Mouse (Mus musculus): Measurements from ENCODE around the gene Ulk3.

DNA sequence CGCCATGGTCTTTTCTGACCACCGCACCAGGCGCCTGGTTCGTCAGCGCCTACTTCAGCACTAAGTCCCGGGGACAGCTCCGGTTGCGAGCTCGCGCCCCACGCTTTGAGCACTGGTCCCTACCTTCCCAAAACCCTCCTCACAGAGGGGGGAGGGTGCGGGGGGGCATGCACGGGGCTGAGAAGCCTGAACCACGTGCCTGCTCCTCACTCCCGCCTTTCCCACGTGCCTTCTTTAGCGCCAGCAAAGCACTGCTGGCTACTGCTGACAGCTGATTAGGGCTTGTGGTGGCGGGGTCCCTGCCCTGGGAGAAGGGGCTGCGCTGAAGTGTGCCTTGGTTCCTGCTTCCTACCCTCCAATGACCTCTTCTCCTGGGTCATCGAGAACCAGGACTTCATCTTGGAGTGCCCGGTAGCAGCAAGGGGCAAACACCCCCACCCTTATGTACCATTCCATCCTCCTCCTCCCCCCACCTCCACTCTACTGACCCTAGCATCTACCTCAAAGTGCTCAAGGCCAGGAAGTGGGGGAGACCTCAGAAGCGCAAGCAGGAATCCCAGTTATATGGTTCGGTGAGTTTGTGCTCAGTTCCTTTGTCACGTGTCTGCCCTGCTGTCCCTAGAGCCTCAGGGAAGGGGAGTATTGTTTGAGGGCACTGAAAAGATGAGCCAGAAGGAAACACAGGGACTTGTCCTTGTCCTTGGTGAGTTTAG lies 17.0 kb downstream of the Ulk3 start, which contains the start of gene Cplx3:
- no peak for TF ChIP-seq POLR2A (IDR thresholded peaks at IDR 0.05; ENCODE audit: borderline replicate concordance, extremely low read depth, low read depth, low read length)
- no peak for TF ChIP-seq CTCF (IDR thresholded peaks at IDR 0.05; ENCODE audit: insufficient read depth, low read length)
